Mouse (Mus musculus): Measurements from ENCODE around the gene Cabp1.

Gene Cabp1

GRCm38 (mm10) chr5:115193669-115194625 lies at the start of gene Cabp1:
Gene Cabp1, minus strand, starts transcription at chr5:115194381.
- peak; percentile 77 for DNase-seq (ENCODE audit: low spot score)

- DNase-seq (ENCODE audit: low spot score): no peak
Observed at GRCm38 (mm10) chr5:115240191-115240590, 46.0 kb upstream of the Cabp1 start.

- DNase-seq (ENCODE audit: low spot score): peak; percentile 38
Observed at GRCm38 (mm10) chr5:115238729-115239195, 44.6 kb upstream of the Cabp1 start.

GRCm38 (mm10) chr5:115237803-115238728 lies 43.9 kb upstream of the Cabp1 start:
- peak; percentile 96 for DNase-seq (ENCODE audit: low spot score)

GRCm38 (mm10) chr5:115235786-115236263 lies 41.6 kb upstream of the Cabp1 start, which contains the start of gene Pop5:
Gene Pop5, plus strand, starts transcription at chr5:115235836.
- peak; percentile 90 for DNase-seq (ENCODE audit: low spot score)

GRCm38 (mm10) chr5:115235323-115235771 lies 41.2 kb upstream of the Cabp1 start:
- peak; percentile 66 for DNase-seq (ENCODE audit: low spot score)

- no peak for DNase-seq (ENCODE audit: low spot score)
Observed at GRCm38 (mm10) chr5:115234519-115234918, 40.3 kb upstream of the Cabp1 start.

GRCm38 (mm10) chr5:115233031-115233780 lies 39.0 kb upstream of the Cabp1 start:
- no peak for DNase-seq (ENCODE audit: low spot score)

- no peak for DNase-seq (ENCODE audit: low spot score)
Observed at GRCm38 (mm10) chr5:115232516-115232915, 38.3 kb upstream of the Cabp1 start.

- DNase-seq (ENCODE audit: low spot score): no peak
Observed at GRCm38 (mm10) chr5:115231552-115232120, 37.5 kb upstream of the Cabp1 start.

GRCm38 (mm10) chr5:115230830-115231551 lies 36.8 kb upstream of the Cabp1 start:
- DNase-seq (ENCODE audit: low spot score): no peak

GRCm38 (mm10) chr5:115222485-115222884 lies 28.3 kb upstream of the Cabp1 start:
- DNase-seq (ENCODE audit: low spot score): no peak

- DNase-seq (ENCODE audit: low spot score): no peak
Observed at GRCm38 (mm10) chr5:115220931-115221640, 26.9 kb upstream of the Cabp1 start.

GRCm38 (mm10) chr5:115217998-115218397 lies 23.8 kb upstream of the Cabp1 start:
- no peak for DNase-seq (ENCODE audit: low spot score)

- no peak for DNase-seq (ENCODE audit: low spot score)
Observed at GRCm38 (mm10) chr5:115215273-115216185, 21.3 kb upstream of the Cabp1 start.

GRCm38 (mm10) chr5:115214864-115215263 lies 20.7 kb upstream of the Cabp1 start:
- peak; percentile 70 for DNase-seq (ENCODE audit: low spot score)

GRCm38 (mm10) chr5:115212861-115213260 lies 18.7 kb upstream of the Cabp1 start:
- DNase-seq (ENCODE audit: low spot score): no peak

- DNase-seq (ENCODE audit: low spot score): no peak
Observed at GRCm38 (mm10) chr5:115212451-115212850, 18.3 kb upstream of the Cabp1 start.
